Mouse (Mus musculus) left cerebral cortex, postnatal 25 days (tissue): ENCODE results near the gene Glt1d1. TPM values are rescaled to one million over a fixed set of nuclear protein-coding genes. Genes with fewer than 3 reads are reported as not detected.

Source experiments
- DNase-seq, 2 experiments: peaks; one replicate each; pipeline ENCODE4 v3.0.0; 2022; ENCODE audit warnings: low spot score in 2 of 2, mixed read lengths in 1 of 2
- intact Hi-C: fragments of 180-260 bp; cut with DNase I; formaldehyde crosslinking; loops from one replicate; pipeline ENCODE4 v1.15.1; 2025
- total RNA-seq, 2 experiments: library from RNA; stranded (reverse); gene quantifications; 2 replicates each; pipeline ENCODE4 v1.2.3; 2021

The Glt1d1 gene
- total RNA-seq, 2 experiments from 2014 or later, result 22.6 to 27.3 TPM

DNA sequence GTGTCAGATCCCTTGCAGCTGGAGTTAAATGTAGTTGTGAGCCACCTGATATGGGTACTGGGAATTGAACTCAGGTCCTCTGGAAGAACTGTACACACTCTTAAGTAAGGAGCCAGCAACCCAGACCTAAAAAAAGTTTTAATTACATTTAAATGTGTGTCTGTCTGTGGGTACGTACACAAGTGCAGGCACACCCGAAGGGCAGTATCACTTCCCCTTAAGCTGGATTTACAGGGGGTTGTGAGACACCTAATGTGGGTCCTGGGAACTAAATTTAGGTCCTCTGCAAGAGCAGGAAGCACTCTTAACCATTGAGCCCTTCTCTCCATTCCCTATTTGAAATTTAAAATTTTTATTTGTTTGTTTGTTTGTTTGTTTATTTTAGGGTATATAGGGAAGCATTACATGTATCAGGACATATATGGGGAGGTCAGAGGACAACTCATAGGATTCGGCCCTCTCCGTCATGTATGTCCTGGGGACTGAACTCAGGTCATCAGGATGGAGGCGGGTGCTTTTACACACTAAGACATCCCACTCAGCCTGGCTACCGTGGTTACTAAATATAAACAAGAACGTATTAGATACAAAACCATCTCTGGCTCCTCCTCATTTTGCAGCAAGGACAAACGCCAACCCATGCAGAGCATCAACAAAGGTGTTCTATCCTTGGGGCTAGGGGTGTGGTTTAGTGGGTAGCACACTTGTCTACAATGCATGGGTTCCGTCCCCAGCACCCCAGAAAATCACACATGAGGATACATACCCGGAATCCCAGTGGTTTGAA lies 7.4 kb upstream of the Glt1d1 start:
- no peak for DNase-seq
- intact Hi-C loops, result no loop called here

DNA sequence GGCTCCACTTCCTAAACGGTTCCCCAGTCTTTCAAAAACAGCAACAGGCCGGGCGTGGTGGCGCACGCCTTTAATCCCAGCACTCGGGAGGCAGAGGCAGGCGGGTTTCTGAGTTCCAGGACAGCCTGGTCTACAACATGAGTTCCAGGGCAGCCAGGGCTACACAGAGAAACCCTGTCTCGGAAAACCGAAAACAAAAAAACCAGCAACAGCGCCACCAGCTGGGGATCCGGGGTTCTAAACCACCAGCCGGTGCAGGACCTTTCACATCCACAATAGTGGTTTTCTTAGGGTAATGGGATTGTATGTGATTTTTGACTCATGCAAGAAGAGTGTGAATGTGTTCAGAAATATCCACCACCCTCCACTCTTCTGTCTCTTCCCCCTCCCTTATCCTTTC lies 4.8 kb upstream of the Glt1d1 start:
- DNase-seq, result no peak
- intact Hi-C loops, result no loop called here

DNA sequence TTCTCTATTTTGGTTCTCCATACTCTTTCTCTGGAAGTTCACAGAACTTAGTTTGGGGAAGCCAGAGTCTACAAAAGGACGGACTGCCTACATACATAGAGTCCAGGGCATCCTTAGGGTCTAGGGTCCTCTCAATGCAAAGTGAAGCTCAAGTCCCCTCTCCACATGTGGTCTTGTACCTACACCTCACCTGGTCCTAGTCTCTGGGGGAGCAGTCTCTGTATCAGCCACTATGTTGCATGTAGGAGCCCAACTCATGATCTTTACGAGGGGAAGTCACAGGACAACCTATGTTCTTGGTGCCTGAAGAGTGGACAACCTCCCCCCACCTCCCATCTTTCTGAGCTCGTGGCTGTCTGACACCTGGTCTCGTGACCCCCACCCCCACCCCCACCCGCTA lies 391 bp upstream of the Glt1d1 start:
- intact Hi-C loops, result no loop called here
- DNase-seq, result no peak

DNA sequence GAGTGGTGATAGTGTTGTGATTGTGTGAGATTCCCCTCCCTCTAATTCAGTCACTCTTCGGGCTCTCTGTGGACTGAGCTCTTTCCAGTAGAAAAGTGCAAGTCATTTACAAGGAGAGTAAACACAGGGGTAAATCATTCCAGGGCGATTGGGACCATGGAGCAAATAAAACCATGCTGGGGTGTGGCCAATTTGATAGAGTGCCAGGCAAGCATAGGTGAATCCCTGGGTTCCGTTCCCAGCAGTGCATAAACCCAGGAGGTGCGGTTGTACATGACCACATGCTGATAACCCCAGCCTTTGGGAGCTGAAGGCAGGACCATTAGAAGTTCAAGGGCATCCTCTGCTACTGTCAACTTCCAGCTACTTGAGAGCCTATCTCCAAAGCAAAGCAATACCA lies 1.1 kb downstream of the Glt1d1 start:
- intact Hi-C loops, result no loop called here
- DNase-seq, result no peak

DNA sequence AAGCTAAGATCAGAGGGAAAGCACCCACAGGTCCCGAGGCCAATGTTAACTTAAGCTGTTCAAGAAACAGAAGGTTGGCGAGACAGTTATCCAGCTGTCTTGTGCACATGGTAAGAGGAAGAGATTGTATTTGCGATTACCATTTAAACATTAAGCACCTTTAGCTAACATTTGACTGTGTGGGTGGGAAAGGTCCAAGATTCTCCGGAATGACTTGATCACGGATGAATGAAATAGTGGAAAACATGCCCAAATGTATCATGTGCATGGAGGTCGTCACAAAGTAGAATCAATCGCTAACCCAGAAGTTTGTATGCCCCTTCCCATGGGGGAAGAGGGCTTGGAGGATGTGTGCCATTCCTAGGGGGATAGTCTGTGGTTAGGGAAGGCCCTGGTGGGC lies 1.6 kb downstream of the Glt1d1 start:
- DNase-seq, result no peak
- intact Hi-C loops, result no loop called here

DNA sequence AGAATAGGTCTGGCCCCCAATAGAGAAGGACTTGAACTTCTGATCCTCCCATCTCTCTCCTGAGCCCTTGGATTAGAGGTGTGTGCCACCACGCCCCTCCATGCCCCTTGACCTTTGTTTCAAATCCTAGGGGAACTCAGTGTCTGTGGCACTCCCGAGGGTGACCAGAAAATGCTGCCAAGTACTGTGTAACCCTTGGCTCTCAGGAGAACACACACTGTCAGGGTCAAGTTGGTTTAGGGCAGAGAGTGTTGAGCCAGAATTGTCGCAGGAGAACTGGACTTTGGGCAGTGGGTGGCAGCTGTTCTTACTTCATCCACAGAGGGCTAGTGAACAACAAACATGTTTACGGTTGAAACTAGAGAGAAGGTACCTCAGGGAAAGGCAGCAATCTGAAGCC lies 5.6 kb downstream of the Glt1d1 start:
- intact Hi-C loops, result no loop called here
- DNase-seq, result no peak

DNA sequence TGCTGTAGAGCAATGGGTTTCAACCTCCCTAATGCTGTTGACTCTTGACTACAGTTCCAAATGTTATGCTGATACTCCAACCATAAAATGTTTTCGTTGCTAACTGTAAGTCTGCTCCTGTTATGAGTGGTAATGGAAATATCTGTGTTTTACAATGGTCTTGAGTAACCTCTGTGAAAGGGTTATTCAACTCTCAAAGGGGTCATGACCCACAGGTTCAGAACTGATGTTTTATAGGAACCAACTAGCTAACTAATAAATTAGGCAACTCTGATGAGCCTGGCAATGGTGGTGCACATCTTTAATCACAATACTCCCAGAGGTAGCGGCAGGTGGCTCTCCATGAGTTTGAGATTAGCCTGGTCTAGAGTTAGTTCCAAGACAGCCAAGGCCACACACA lies 6.1 kb downstream of the Glt1d1 start:
- no peak for DNase-seq
- intact Hi-C loops, result no loop called here

DNA sequence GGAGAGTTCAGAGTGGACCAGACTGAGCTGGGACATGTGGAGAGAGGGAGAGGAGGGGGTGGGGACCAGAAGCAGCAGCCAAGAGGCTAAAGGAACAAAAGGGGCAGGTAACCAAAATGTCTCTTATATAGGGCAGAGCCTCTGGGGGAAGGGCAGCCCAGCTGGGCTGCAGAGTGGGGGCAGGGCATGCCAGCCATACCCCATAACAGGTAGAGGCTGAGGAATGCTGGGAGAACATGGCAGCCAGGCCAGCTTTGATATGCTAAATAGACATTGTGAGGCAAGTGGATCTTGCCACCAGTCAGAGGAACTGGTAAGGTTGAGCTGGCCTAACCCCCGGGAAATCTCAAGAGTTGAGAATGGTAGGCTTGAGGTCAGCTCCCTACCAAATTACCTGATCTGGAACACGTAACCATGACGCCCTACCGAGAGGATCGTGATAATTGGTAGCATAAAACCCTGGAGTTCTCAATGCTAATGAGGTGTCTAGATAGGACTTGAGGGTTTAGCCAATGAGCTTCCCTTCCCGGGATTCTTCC lies 7.1 kb downstream of the Glt1d1 start:
- no peak for DNase-seq
- intact Hi-C loops, result no loop called here

DNA sequence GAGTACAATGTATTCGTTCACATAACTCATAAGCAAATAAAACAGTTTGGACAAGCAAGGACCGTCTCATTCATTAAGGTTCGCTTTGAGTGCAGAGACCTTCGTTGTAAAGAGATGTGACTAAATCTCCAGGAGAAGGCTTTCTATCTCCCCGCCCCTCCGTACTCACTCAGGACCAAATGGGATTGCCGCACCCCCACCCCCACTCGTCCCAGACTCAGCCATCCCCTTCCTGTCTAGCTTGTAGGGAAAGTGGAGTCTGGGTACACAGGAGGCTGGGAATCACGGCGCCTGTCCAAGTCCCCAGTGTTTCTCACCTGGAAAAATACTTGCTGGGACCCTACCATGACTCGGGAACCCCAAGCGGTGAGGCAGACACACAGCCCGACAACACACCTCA lies 7.6 kb downstream of the Glt1d1 start:
- intact Hi-C loops, result no loop called here

DNA sequence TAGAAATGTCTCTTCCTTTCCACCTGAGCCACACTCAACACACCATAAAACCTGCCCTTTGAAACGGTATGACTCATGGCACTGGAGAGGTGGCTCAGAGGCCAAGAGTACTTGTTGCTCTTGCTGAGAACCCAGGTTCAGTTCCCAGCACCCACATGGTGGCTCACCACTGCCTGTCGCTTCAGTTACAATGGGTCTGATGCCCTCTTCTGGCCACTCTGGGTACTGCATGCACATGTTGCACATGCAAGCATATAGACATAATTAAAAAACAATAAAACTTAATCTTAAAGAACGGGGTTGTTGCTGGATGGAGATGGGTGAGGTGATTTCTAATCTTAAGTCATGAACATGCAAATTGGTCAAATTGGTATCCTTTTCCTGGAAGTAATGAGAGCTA lies 8.3 kb downstream of the Glt1d1 start:
- DNase-seq, result no peak
- intact Hi-C loops, result no loop called here

More for the DNA sequence above, 7.6 kb downstream of the Glt1d1 start:
- DNase-seq, result no peak

DNA sequence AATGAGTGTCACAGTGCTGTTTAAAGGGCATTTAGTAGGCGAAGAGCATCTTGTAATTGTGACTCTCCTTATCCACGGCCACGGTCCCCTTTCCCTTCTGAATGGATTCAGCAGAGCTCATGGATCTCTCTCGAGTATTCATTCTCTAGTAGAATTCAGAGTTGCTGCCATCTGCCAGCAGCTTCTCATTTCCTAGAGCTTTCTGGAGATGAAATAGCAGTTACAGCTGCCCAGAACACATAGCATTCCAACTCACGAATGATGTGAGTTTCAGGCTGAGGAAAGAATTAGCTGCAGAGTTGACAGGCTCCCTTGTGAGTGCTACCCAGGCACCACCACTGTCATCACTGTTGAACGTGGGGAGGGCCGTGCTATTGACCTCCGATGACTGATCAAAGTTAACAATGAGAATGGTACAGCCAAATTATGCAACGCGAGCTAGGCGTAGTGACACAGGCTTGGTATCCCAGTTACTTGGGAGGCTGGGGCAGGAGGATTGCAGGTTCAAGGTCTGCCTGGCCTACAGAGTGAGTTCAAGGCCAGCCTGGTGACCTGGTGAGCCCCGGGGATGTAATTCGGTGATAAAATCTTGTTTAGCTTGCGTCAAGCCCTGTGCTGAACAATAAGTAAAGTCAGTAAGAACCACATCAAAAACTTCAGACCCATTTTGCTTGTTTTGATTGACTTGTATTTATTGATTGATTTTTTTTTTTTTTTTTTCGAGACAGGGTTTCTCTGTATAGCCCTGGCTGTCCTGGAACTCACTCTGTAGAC lies 9.3 kb downstream of the Glt1d1 start:
- peak in 1 of 2 experiments; percentile 57 for DNase-seq
- intact Hi-C loops, result no loop called here

DNA sequence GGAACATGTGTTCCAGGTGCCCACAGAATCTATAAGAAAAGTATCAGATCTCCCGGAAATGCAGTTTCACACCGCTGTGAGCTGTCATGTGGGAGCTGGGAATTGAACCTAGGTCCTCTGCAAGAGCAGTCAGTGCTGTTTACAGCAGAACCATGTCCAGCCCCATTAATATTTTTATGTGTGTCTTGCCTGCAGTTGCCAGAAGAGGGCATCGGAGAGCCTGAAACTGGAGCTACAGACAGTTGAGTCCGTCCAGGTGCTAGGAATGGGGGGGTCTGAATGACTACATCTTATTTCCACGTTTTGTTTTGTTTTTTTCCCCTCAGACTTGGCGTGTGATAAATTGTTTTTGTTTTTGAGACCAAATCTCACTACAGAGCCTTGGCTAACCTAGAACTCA lies 16.0 kb downstream of the Glt1d1 start:
- intact Hi-C loops, result loop anchor here (2.0 kb wide), 1 partner anchor 55 kb away; no protein-coding TSS in a partner anchor
- DNase-seq, result peak; percentile 34 to 44

DNA sequence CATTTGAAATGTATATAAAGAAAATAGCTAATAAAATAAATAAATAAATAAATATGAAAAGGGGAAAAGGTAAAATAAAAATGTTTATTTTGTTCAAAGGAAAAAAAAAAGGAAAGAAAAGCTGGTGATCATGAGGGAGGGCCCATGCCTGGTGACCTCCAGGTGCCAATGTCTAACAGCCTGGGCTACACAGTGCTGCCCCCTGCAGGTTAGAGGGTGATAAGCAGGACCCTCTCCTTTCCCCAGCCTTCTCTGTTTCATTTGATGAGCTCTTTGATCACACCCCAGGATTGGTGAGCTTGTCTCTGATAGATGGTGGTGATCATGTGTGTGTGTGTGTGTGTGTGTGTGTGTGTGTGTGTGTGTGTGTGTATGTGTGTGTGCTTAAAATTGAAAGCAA lies 17.0 kb downstream of the Glt1d1 start:
- DNase-seq, result no peak
- intact Hi-C loops, result loop anchor here (2.0 kb wide), 1 partner anchor 56 kb away; no protein-coding TSS in a partner anchor

DNA sequence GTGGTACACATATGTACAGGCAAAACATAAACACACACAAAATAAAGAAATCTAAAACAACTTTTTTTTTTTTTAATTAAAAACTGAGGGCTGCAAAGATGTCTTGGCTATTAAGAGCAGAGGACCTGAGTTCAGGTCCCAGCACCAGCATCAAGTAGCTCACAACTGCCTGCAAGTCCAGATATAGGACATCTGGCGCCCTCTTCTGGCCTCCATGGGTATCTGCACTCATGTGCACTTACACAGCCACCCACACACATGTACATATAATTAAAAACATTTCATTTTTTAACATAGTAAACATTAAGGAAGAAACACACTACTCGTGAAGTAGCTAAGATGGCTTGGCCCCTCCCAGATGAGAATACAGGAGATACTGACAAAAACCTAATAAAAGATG lies 26.2 kb downstream of the Glt1d1 start:
- no peak for DNase-seq
- intact Hi-C loops, result no loop called here

DNA sequence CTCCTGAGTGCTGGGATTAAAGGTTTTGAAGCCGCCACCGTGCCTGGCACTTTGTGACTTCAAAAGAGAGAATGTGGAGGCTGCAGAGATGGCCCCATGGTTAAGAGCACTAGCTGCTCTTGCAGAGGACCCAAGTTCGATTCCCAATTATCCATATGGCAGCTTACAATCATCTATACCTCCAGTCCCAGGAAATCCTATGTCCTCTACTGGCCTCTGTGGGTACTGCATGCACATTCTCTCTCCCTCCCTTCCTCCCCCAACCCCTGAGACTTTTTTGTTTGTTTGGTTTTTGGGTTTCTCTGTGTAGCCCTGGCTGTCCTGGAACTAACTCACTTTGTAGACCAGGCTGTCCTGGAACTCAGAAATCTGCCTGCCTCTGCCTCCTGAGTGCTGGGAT lies 27.2 kb downstream of the Glt1d1 start:
- no peak for DNase-seq
- intact Hi-C loops, result no loop called here

DNA sequence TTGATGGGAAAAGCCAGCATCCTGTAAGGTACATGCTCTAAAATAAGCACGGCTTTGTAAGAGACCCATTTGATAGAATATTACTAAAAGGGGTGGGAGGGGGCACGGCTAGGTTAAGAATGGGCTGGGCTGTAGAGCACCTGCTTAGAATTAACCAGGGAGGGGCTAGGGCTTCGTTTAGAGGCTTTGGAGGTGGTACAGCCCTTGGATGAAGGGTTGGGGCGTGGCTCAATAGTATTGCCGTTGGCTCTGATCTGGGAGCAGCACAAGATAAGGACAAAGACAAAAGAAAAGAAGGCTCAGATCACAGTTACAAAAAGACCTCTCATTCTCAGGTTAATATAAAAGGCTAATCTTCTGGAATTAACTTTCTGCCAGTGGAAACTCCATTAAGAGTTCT lies 28.2 kb downstream of the Glt1d1 start:
- no peak for DNase-seq
- intact Hi-C loops, result no loop called here

DNA sequence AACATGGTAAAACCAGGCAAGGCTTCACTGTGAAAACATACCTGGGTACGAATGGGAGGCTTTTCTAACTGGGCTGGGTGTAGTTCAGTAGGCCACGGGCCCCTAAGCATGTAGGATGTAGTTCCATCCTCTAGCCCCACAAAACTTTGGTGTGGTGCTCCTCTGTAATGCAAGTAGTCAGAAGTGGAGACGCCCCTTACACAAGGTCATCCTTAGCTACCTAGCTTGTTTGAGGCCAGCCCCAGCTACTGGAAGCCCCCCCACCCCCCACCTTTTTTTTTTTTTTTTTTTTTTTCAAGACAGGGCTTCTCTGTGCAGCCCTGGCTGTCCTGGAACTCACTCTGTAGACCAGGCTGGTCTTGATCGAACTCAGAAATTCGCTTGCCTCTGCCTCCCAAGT lies 28.9 kb downstream of the Glt1d1 start:
- intact Hi-C loops, result no loop called here

DNA sequence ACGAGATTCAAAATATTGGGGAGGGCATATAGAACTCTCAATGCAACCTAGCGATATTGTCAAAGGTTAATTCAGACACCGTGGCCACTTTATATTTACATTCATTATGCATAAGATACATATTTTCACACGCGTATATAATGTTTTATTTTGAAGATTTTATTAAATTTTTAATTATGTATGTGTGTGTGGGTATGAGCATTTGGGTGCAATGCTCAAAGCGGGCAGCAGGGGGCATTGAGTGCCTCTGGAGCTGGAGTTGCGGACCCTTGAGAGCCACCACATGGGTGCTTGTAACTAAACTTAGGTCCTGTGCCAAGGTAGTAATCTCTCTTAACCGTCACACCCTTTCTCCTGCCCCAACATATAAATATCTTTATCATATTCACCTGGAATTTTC lies 41.9 kb downstream of the Glt1d1 start:
- DNase-seq, result no peak
- intact Hi-C loops, result no loop called here

More for the DNA sequence above, 28.9 kb downstream of the Glt1d1 start:
- no peak for DNase-seq

DNA sequence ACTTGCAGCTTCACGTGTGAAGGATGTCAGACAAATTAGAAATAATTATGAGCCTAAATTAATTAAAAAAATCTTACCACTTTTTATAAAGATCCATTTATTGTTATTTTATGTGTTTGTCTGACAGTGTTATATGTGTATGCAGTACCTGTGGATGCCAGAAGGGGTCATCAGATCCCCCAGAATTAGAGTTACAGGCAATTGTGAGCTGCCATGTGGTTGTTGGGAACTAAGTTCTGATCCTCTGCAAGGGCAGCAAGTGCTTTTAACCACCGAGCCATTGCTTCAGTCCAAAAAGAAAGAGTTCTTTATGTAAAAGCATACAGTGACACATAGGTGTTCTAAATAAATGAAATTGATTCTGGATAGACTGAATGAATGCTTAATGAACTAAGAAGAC lies 45.5 kb downstream of the Glt1d1 start:
- DNase-seq, result no peak
- intact Hi-C loops, result no loop called here

DNA sequence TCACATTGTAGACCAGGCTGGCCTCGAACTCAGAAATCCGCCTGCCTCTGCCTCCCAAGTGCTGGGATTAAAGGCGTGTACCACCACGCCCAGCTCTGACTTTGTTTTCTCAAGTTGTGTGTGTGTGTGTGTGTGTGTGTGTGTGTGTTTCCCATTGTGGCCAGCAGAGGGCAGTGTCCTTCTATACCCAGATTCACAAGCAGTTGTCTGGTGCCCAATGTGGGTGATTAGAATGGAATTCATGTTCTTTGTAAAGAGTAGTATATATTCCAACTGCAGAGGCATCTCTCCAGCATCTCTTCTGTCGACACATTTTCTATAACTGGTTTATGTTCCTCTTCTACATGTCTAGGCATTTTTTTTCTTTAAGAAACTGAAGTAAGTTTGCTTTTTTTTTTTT lies 46.4 kb downstream of the Glt1d1 start:
- no peak for DNase-seq
- intact Hi-C loops, result no loop called here
